Mouse (Mus musculus) heart, postnatal 4 days (tissue): ENCODE results near the gene Atf1. TPM values are rescaled to one million over a fixed set of nuclear protein-coding genes. Genes with fewer than 3 reads are reported as not detected.

ENCODE experiments used
- DNase-seq: peaks from one replicate; pipeline ENCODE4 v3.0.0; 2021
- total RNA-seq, 2 experiments: library from RNA; stranded (reverse); gene quantifications; 2 replicates each; pipeline ENCODE4 v1.2.3; 2021

Gene Atf1
- total RNA-seq = 10 to 100 TPM; 54.8 to 57.7 TPM

GRCm38 (mm10) chr15:100227663-100228534 is at the start of gene Atf1:
TSS of gene Atf1 (plus strand) at chr15:100227819.
- DNase-seq = peak; percentile 95

DNA sequence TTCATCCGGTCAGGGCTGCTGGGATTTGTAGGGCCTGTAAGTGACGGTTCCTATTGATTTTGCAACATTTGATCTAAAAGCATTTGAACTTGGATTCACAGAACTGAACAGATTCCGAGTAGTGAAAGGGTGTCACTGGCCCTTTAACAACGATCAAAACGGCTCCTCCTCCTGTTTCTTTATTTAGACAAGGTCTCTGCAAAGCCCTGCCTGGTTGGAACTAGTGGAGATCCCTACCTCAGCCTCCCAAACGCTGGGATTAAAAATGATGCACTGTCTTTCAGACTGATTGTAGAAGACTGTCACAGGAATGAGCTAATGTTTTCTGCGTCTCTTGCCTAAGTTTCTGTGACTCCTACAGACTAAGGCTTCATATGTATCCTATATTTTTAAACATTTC is 49.1 kb upstream of the Atf1 start:
- DNase-seq = no peak

DNA sequence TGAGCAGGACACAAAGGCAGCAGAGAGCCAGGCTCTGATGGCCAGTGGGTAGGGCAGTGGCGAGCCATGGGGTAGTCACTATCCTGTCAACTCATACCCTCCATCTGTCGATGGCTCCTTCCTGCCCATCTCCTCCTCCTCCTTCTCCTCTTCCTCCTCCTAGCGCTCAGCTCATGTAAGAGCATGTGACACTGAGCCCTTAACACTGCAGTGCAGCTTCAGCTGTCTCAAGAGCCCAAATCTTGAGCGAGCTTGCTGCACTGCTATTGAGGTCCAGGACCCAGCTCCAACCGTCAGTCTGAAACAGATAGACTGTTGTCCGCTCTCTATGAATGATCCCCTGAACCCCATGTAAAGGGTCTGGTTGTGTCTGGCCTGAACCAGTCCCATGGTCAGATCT is 47.9 kb upstream of the Atf1 start:
- DNase-seq = no peak

GRCm38 (mm10) chr15:100180221-100180620 is 47.4 kb upstream of the Atf1 start:
- no peak for DNase-seq

GRCm38 (mm10) chr15:100181841-100182240 is 45.8 kb upstream of the Atf1 start:
- DNase-seq = no peak

- no peak for DNase-seq
Measured at GRCm38 (mm10) chr15:100182526-100183280, 44.9 kb upstream of the Atf1 start.

DNA sequence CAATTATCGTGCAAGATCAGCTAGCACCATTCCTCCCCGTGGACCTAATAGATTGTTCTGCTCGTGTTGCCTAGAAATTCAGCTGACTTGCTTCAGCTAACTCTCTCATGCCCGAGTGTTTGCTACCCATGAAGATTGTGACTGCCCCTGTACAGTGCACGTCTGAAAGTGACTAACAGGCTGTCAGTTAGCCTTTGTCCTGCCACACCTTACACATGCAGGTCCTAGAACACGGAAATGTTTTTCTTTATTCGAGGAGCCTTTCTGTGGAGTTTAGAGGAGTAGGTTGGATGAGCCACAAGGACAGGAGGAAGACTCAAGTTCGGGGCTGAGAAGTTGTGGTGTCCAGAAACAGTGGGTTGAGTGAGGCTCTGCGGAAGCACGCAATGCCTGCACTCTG is 44.1 kb upstream of the Atf1 start:
- no peak for DNase-seq

- peak; percentile 43 for DNase-seq
Measured at GRCm38 (mm10) chr15:100184821-100185496, 42.7 kb upstream of the Atf1 start.

GRCm38 (mm10) chr15:100186234-100186633 is 41.4 kb upstream of the Atf1 start:
- peak; percentile 28 for DNase-seq

DNA sequence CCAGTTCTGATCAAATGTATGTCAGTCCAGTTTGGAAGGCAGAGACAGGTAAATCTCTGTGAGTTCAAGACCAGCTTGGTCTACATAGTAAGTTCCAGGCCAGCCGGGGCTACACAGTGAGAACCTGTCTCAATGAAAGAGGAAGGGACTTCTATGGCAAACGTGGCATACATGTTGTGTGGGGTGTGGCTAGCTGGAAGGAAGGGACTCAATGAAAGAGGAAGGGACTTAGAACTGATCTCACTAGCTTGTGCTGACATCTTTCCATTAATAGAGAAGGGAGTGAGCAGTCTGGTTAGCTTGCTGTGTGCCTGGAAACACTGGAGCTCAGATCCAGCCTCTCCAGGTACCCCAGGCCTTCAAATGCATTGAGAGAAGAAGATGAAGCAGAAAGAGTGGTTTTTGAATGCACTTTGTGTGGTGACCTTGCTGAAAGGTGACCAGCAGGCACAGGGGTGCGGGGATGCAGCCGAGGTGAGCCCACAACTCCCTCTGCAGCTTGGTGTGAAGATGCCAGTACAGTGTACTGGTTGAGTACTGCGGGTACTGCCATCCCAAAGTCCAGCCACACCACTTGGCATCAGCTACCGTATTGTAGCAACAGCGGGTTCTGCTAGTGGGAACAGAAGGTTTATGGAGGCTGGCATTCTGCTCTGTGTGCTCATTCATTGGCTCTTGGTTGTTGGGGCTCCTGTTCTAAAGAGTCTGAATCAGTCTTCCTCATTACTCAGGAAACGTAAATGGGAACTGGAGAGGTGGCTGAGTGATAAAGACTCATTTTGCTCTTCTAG is 40.5 kb upstream of the Atf1 start:
- no peak for DNase-seq

- DNase-seq = no peak
Measured at GRCm38 (mm10) chr15:100188542-100188941, 39.1 kb upstream of the Atf1 start.

- no peak for DNase-seq
Measured at GRCm38 (mm10) chr15:100188962-100189404, 38.6 kb upstream of the Atf1 start.

- DNase-seq = no peak
Measured at GRCm38 (mm10) chr15:100190083-100190482, 37.5 kb upstream of the Atf1 start.

DNA sequence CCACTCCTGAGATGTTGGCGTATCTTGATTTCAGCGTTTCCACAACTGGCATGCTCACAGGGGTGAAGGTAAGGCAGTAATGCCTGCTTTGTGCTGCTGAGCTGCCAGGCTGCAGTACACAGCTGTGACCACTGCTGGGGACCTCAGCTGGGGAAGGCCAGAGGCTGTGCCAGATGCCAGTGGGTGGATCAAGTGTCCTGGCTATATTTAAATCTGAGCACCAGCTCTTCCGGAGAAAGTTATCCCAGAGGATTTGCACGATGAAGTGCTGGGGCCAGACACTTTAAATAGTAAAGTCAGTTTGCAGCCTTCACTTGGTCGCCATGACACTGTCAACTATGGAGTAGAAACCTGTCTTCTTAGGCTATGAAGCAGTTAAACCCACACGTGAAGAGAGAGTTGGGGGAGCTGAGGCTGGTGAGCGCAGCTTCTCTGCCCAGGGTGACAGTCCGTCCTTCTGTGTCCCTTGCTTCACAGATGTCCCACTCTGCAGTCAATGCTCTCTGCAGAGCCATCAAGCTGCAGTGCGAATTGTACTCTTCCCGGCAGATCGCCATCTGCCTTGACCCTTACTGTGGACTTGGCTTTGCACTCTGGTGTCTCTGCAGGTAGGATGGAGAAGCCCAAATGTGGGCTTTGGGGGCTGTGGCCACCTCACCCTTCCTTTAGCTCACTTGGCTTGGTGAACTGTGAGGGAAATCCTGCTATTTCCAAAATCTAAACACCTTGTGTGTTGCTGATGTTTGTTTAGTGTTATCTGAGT is 28.5 kb upstream of the Atf1 start:
- peak; percentile 70 for DNase-seq

GRCm38 (mm10) chr15:100199790-100200189 is 27.8 kb upstream of the Atf1 start:
- DNase-seq = peak; percentile 77

- DNase-seq = no peak
Measured at GRCm38 (mm10) chr15:100201806-100202205, 25.8 kb upstream of the Atf1 start.

- DNase-seq = no peak
Measured at GRCm38 (mm10) chr15:100202431-100203015, 25.1 kb upstream of the Atf1 start.

GRCm38 (mm10) chr15:100204574-100204973 is 23.0 kb upstream of the Atf1 start:
- no peak for DNase-seq

- no peak for DNase-seq
Measured at GRCm38 (mm10) chr15:100210013-100210412, 17.6 kb upstream of the Atf1 start.

GRCm38 (mm10) chr15:100213339-100213738 is 14.3 kb upstream of the Atf1 start:
- DNase-seq = no peak

DNA sequence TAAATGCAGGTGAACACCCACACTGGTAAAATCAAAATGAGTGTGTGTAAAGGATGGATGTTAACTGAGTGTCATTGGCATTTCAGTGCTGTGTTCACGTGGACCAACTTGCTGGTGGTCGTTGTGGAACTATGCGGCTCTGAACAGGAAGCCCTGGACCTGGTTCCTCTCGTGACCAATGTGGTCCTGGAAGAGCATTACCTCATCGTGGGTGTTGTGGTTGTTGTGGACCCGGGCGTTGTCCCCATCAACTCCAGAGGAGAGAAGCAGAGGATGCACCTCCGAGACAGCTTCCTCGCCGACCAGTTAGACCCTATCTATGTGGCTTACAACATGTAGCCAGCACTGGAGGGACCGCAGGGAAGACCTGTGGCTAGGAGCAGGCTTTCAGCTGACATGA is 12.5 kb upstream of the Atf1 start:
- no peak for DNase-seq
